Mouse (Mus musculus) MEL (cell line): ENCODE measurements around the gene Bdh1. TPM values are rescaled to one million over a fixed set of nuclear protein-coding genes. Genes with fewer than 3 reads are reported as not detected.

Source experiments
- DNase-seq: peaks from one replicate; pipeline ENCODE4 v3.0.0; 2011; ENCODE audit warnings: low read depth, low spot score
- H3K27ac ChIP-seq: 2 replicates; pipeline ENCODE4 v1.5.1; 2012; ENCODE audit warnings: low read depth, mild to moderate bottlenecking, control low read depth, low read length, moderate library complexity; ENCODE audit not compliant: control insufficient read depth
- H3K27me3 ChIP-seq, 2 experiments: fragments of 150-350 bp in 1 of 2; sonication (generic) in 1 of 2; 2 replicates each; pipeline ENCODE4 v1.6.1; 2012; ENCODE audit warnings: low read length in 2 of 2, mild to moderate bottlenecking in 2 of 2, improper control_type of control experiment in 1 of 2, moderate library complexity in 1 of 2; ENCODE audit not compliant: insufficient read depth in 2 of 2, control insufficient read depth in 1 of 2
- H3K36me3 ChIP-seq, 2 experiments: 2 replicates each; pipeline ENCODE4 v1.6.1; 2012 to 2014; ENCODE audit warnings: low read length in 2 of 2, improper control_type of control experiment in 1 of 2, inconsistent platforms in 1 of 2, mild to moderate bottlenecking in 1 of 2; ENCODE audit not compliant: insufficient read depth in 2 of 2, control insufficient read depth in 1 of 2
- H3K4me1 ChIP-seq, 2 experiments: fragments of 150-350 bp in 1 of 2; sonication (generic) in 1 of 2; 2 replicates each; pipeline ENCODE4 v1.6.1; 2012; ENCODE audit warnings: low read length in 2 of 2, improper control_type of control experiment in 1 of 2, mild to moderate bottlenecking in 1 of 2; ENCODE audit not compliant: insufficient read depth in 2 of 2, control insufficient read depth in 1 of 2
- H3K4me3 ChIP-seq, 2 experiments: fragments of 150-350 bp in 1 of 2; sonication (generic) in 1 of 2; 2 replicates each; pipeline ENCODE4 v1.5.1; 2012; ENCODE audit warnings: low read depth in 2 of 2, low read length in 2 of 2, mild to moderate bottlenecking in 2 of 2, moderate library complexity in 2 of 2, control low read depth in 1 of 2, improper control_type of control experiment in 1 of 2; ENCODE audit not compliant: control insufficient read depth in 1 of 2, insufficient read depth in 1 of 2
- H3K79me2 ChIP-seq: 2 replicates; pipeline ENCODE4 v1.6.1; 2012; ENCODE audit warnings: mild to moderate bottlenecking, low read length, moderate library complexity; ENCODE audit not compliant: control insufficient read depth, poor library complexity, insufficient read depth
- H3K9ac ChIP-seq: 2 replicates; pipeline ENCODE4 v1.6.1; 2012; ENCODE audit warnings: low read depth, mild to moderate bottlenecking, control low read depth, low read length, moderate library complexity; ENCODE audit not compliant: control insufficient read depth, poor library complexity, severe bottlenecking
- H3K9me3 ChIP-seq: fragments of 150-350 bp; sonication (generic); replicated peaks from 2 replicates; pipeline ENCODE4 v1.6.1; 2012; ENCODE audit warnings: mild to moderate bottlenecking, low read length, improper control_type of control experiment, moderate library complexity; ENCODE audit not compliant: insufficient read depth
- BHLHE40 ChIP-seq: IDR thresholded peaks from 2 replicates; pipeline ENCODE4 v1.6.1; 2012; ENCODE audit warnings: low read depth, mild to moderate bottlenecking, inconsistent platforms, low read length, improper control_type of control experiment, borderline replicate concordance
- CHD2 ChIP-seq: IDR thresholded peaks from 2 replicates; pipeline ENCODE4 v1.6.1; 2011; ENCODE audit warnings: low read length, improper control_type of control experiment
- ELF1 ChIP-seq: IDR thresholded peaks from 2 replicates; pipeline ENCODE4 v1.6.1; 2014; ENCODE audit warnings: low read depth, mild to moderate bottlenecking, inconsistent platforms, low read length, improper control_type of control experiment, moderate library complexity
- HCFC1 ChIP-seq: IDR thresholded peaks from 2 replicates; pipeline ENCODE4 v1.6.1; 2012; ENCODE audit warnings: low read depth, mild to moderate bottlenecking, inconsistent platforms, low read length, improper control_type of control experiment, moderate library complexity
- MAFK ChIP-seq: IDR thresholded peaks from 2 replicates; pipeline ENCODE4 v1.6.1; 2011; ENCODE audit warnings: low read depth, mild to moderate bottlenecking, low read length, improper control_type of control experiment, borderline replicate concordance
- MAX ChIP-seq: IDR thresholded peaks from 2 replicates; pipeline ENCODE4 v1.6.1; 2011; ENCODE audit warnings: low read length, improper control_type of control experiment
- MAZ ChIP-seq: IDR thresholded peaks from 2 replicates; pipeline ENCODE4 v1.6.1; 2012; ENCODE audit warnings: low read depth, mild to moderate bottlenecking, inconsistent platforms, low read length, improper control_type of control experiment
- MEF2A ChIP-seq: IDR thresholded peaks from 2 replicates; pipeline ENCODE4 v1.6.1; 2014; ENCODE audit warnings: low read depth, mild to moderate bottlenecking, inconsistent platforms, low read length, improper control_type of control experiment; ENCODE audit not compliant: poor library complexity, insufficient replicate concordance, severe bottlenecking; ENCODE audit errors: extremely low read depth
- MXI1 ChIP-seq: IDR thresholded peaks from 2 replicates; pipeline ENCODE4 v1.6.1; 2011; ENCODE audit warnings: mild to moderate bottlenecking, low read depth, low read length, improper control_type of control experiment
- MYB ChIP-seq: IDR thresholded peaks from 2 replicates; pipeline ENCODE4 v1.6.1; 2011; ENCODE audit warnings: mild to moderate bottlenecking, low read depth, low read length, improper control_type of control experiment
- MYC ChIP-seq: IDR thresholded peaks from 2 replicates; pipeline ENCODE4 v1.6.1; 2011; ENCODE audit warnings: low read depth, mild to moderate bottlenecking, low read length, improper control_type of control experiment, moderate library complexity
- NELFE ChIP-seq: IDR thresholded peaks from 2 replicates; pipeline ENCODE4 v1.6.1; 2011; ENCODE audit warnings: low read depth, low read length, improper control_type of control experiment
- NRF1 ChIP-seq: IDR thresholded peaks from 2 replicates; pipeline ENCODE4 v1.6.1; 2014; ENCODE audit warnings: low read depth, mild to moderate bottlenecking, inconsistent platforms, low read length, improper control_type of control experiment, moderate library complexity; ENCODE audit not compliant: poor library complexity, insufficient read depth, severe bottlenecking
- POLR2AphosphoS5 ChIP-seq: IDR thresholded peaks from 2 replicates; pipeline ENCODE4 v1.6.1; 2012; ENCODE audit warnings: low read depth, borderline replicate concordance, mild to moderate bottlenecking, inconsistent platforms, low read length, moderate library complexity, mixed read lengths
- RAD21 ChIP-seq: IDR thresholded peaks from 2 replicates; pipeline ENCODE4 v1.6.1; 2011; ENCODE audit warnings: mild to moderate bottlenecking, low read depth, low read length, improper control_type of control experiment
- RCOR1 ChIP-seq: IDR thresholded peaks from 2 replicates; pipeline ENCODE4 v1.6.1; 2012; ENCODE audit warnings: low read depth, mild to moderate bottlenecking, inconsistent platforms, low read length, improper control_type of control experiment
- SIN3A ChIP-seq: IDR thresholded peaks from 2 replicates; pipeline ENCODE4 v1.6.1; 2012; ENCODE audit warnings: low read length, improper control_type of control experiment, inconsistent platforms
- SMC3 ChIP-seq: IDR thresholded peaks from 2 replicates; pipeline ENCODE4 v1.6.1; 2011; ENCODE audit warnings: low read depth, low read length, improper control_type of control experiment
- TAL1 ChIP-seq: IDR thresholded peaks from 2 replicates; pipeline ENCODE4 v1.6.1; 2012; ENCODE audit warnings: mild to moderate bottlenecking, inconsistent platforms, low read length, moderate library complexity, mixed read lengths
- TCF12 ChIP-seq: IDR thresholded peaks from 2 replicates; pipeline ENCODE4 v1.6.1; 2014; ENCODE audit warnings: low read depth, mild to moderate bottlenecking, inconsistent platforms, low read length, improper control_type of control experiment, moderate library complexity
- USF1 ChIP-seq: IDR thresholded peaks from 2 replicates; pipeline ENCODE4 v1.6.1; 2014; ENCODE audit warnings: low read depth, mild to moderate bottlenecking, inconsistent platforms, low read length, improper control_type of control experiment, moderate library complexity
- ZC3H11A ChIP-seq: IDR thresholded peaks from 2 replicates; pipeline ENCODE4 v1.6.1; 2012; ENCODE audit warnings: low read depth, mild to moderate bottlenecking, inconsistent platforms, low read length, improper control_type of control experiment
- ZKSCAN1 ChIP-seq: IDR thresholded peaks from 2 replicates; pipeline ENCODE4 v1.6.1; 2012; ENCODE audit warnings: low read depth, mild to moderate bottlenecking, inconsistent platforms, low read length, improper control_type of control experiment, moderate library complexity
- ZMIZ1 ChIP-seq: IDR thresholded peaks from 2 replicates; pipeline ENCODE4 v1.6.1; 2012; ENCODE audit warnings: low read depth, mild to moderate bottlenecking, inconsistent platforms, low read length, improper control_type of control experiment, moderate library complexity
- ZNF384 ChIP-seq: IDR thresholded peaks from 2 replicates; pipeline ENCODE4 v1.6.1; 2012; ENCODE audit warnings: low read depth, mild to moderate bottlenecking, inconsistent platforms, low read length, improper control_type of control experiment
- polyA plus RNA-seq, 2 experiments: library from polyadenylated mRNA; stranded (reverse) in 1 of 2; unstranded in 1 of 2; fragments of >175 nt in 1 of 2; fragments of >200 nt in 1 of 2; gene quantifications; 2 replicates each; pipeline versions ENCODE4 v1.2.1 to v1.2.4; 2012; ENCODE audit warnings: low replicate concordance in 2 of 2, low read depth in 1 of 2; ENCODE audit not compliant: insufficient read length in 2 of 2, insufficient read depth in 1 of 2, missing spikeins in 1 of 2
- total RNA-seq: library from RNA; depleted of rRNA; stranded (reverse); fragments of 300-350 nt; gene quantifications from 2 replicates; pipeline ENCODE4 v1.2.3, GENCODE M21; 2012

Gene Bdh1
- total and polyA plus RNA-seq, 3 experiments: 67.5 to 187 TPM; not detected in 1

DNA sequence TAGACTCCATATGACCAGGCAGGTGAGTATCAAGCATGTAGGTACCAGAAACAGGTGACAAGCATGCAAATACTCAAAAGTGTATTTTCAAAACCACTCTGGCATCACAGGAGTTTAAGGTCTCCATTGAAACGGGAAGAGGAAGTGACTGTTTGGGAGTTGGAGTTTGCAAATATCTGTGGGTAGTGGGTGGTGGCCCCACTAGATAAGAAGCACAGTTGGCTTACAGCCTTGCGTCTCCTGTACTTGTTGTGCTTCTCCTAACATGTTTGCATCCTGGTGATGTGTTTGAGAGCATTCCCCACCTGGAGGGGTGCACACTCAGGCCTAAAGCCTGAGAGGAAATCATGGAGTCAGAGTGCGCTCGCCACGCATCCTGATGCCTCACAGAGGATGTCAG, 49.9 kb downstream of the Bdh1 start (continued):
- peak; percentile 88 for TF ChIP-seq TCF12
- no peak for TF ChIP-seq CHD2
- peak; percentile 69; the same call in 1 of the 2 replicates for TF ChIP-seq MAZ
- no peak; the same call in 1 of the 2 replicates for TF ChIP-seq ZNF384
- TF ChIP-seq MXI1: peak; percentile 29; the same call in 1 of the 2 replicates
- TF ChIP-seq BHLHE40: no peak
- peak; percentile 73 for TF ChIP-seq ELF1
- peak; percentile 65 for TF ChIP-seq HCFC1
- peak; percentile 76 for TF ChIP-seq RCOR1
- 0 out of 2 replicates have a peak, but pooled peaks have one; percentile 56 for TF ChIP-seq MYC
- no peak for TF ChIP-seq NRF1
- TF ChIP-seq MAX: peak; percentile 33; the same call in 1 of the 2 replicates
- 0 out of 2 replicates have a peak, but pooled peaks have one; percentile 0 for TF ChIP-seq SMC3
- TF ChIP-seq SIN3A: peak; percentile 92
- TF ChIP-seq RAD21: no peak
- TF ChIP-seq TAL1: peak; percentile 80
- peak; percentile 29; the same call in 1 of the 2 replicates for TF ChIP-seq NELFE

DNA sequence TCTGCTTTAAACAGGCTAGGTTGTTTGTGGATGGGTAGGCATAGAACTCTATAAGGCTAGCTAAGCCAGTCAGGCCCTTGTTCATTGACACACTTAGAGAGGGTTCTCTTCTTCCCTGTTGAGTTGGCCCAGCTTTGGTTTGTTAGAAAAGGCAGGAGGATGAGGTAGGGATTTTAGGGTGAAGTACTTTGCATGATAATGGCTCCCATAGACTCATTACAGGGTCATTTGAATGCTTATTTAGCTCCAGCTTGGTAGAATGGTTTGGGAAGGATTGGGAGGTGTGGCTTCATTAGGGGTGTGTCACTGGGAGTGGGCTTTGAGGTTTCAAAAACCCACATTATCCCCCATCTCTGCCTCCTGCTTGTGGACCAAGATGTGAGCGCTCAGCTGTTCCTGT, 51.1 kb downstream of the Bdh1 start:
- H3K9me3 ChIP-seq: no peaks in the 10 kb centered on the region
- no peak for DNase-seq
- H3K27me3 ChIP-seq: no peaks in the 10 kb centered on the region
- no peak for TF ChIP-seq TCF12
- TF ChIP-seq MYC: no peak
- TF ChIP-seq HCFC1: no peak
- TF ChIP-seq SMC3: no peak
- no peak for TF ChIP-seq POLR2AphosphoS5
- TF ChIP-seq RCOR1: no peak
- TF ChIP-seq TAL1: no peak
- TF ChIP-seq MEF2A: no peak
- TF ChIP-seq MAZ: no peak
- no peak for TF ChIP-seq RAD21
- TF ChIP-seq ZC3H11A: no peak
- TF ChIP-seq ZMIZ1: no peak
- TF ChIP-seq MYB: no peak
- no peak for TF ChIP-seq MAX
- TF ChIP-seq MAFK: no peak
- TF ChIP-seq ZKSCAN1: no peak
- no peak for TF ChIP-seq USF1
- TF ChIP-seq, all 39 proteins: peak for 0
- no peak overlapping the region for H3K4me3 ChIP-seq
- peaks cover 16 to 22% of the 10 kb centered on the region in 2 experiments for H3K4me1 ChIP-seq
- H3K36me3 ChIP-seq: peaks cover 0 to 16% of the 10 kb centered on the region in 2 experiments; a peak in 2 of 4 replicates
- H3K79me2 ChIP-seq: no peaks in the 10 kb centered on the region
- H3K27ac ChIP-seq: no peak overlapping the region; the same call in 1 of the 2 replicates
- H3K9ac ChIP-seq: no peak overlapping the region
